Mouse (Mus musculus) stomach, postnatal 0 days (tissue): ENCODE data around the gene Nfasc. TPM values are rescaled to one million over a fixed set of nuclear protein-coding genes. Genes with fewer than 3 reads are reported as not detected.
A peak's percentile ranks its signal among the peaks of the same experiment; 100 is the strongest.

Experiments used
- ATAC-seq: fragments of 200-750 bp; cut with Nextera tagmentation; 2 replicates; pipeline ENCODE4 v1.8.0; 2017; ENCODE audit not compliant: low FRiP score, low TSS enrichment
- DNase-seq: peaks from one replicate; pipeline ENCODE4 v3.0.0-alpha.2; 2016; ENCODE audit warnings: low spot score
- H3K27ac ChIP-seq: fragments of 300-500 bp; sonication (generic); replicated peaks from 2 replicates; pipeline ENCODE4 v1.5.1; 2014; ENCODE audit warnings: mild to moderate bottlenecking, control low read depth
- H3K27me3 ChIP-seq: fragments of 300-500 bp; sonication (generic); 2 replicates; pipeline ENCODE4 v1.6.1; 2014; ENCODE audit warnings: low read length; ENCODE audit not compliant: control insufficient read depth, insufficient read depth
- H3K36me3 ChIP-seq: fragments of 300-500 bp; sonication (generic); 2 replicates; pipeline ENCODE4 v1.6.1; 2014; ENCODE audit warnings: low read length, mixed read lengths; ENCODE audit not compliant: control insufficient read depth, insufficient read depth
- H3K4me1 ChIP-seq: fragments of 300-500 bp; sonication (generic); replicated peaks from 2 replicates; pipeline ENCODE4 v1.6.1; 2014; ENCODE audit warnings: antibody characterized with exemption; ENCODE audit not compliant: control insufficient read depth, insufficient read depth
- H3K4me2 ChIP-seq: fragments of 300-500 bp; sonication (generic); replicated peaks from 2 replicates; pipeline ENCODE4 v1.6.1; 2014; ENCODE audit warnings: low read depth, mild to moderate bottlenecking, control low read depth, moderate library complexity
- H3K4me3 ChIP-seq: fragments of 300-500 bp; sonication (generic); 2 replicates; pipeline ENCODE4 v1.5.1; 2014; ENCODE audit warnings: low read depth, low read length, control low read depth
- H3K9ac ChIP-seq: fragments of 300-500 bp; sonication (generic); 2 replicates; pipeline ENCODE4 v1.6.1; 2014; ENCODE audit warnings: mild to moderate bottlenecking, low read length, control low read depth, mixed read lengths
- H3K9me3 ChIP-seq: fragments of 300-500 bp; sonication (generic); 2 replicates; pipeline ENCODE4 v1.6.1; 2016; ENCODE audit warnings: low read length; ENCODE audit not compliant: control insufficient read depth
- CTCF ChIP-seq: IDR thresholded peaks from 2 replicates; pipeline ENCODE4 v1.5.1; 2016; ENCODE audit warnings: antibody characterized with exemption, low read depth, mild to moderate bottlenecking, moderate library complexity
- EP300 ChIP-seq: optimal IDR thresholded peaks from 2 replicates; pipeline ENCODE3; 2016; ENCODE audit warnings: antibody characterized with exemption
- WGBS: fragments of 180-500 bp; shearing (Covaris S2); extraction: QIAGEN DNeasy Blood & Tissue Kit; methylation state at CpG from one replicate; pipeline ENCODE4 v1.1.7; 2014; 5-methylcytosine and 5-hydroxymethylcytosine counted together
- polyA plus RNA-seq: library from polyadenylated mRNA; unstranded; fragments of >200 nt; fragmentation: Nextera tagmentation; extraction: Ambion mirVana; gene quantifications from 2 replicates; pipeline ENCODE4 v1.2.1, GENCODE M21; 2015

Gene Nfasc
- polyA plus RNA-seq, 1 experiment from 2014 or later: 0.74 TPM

DNA sequence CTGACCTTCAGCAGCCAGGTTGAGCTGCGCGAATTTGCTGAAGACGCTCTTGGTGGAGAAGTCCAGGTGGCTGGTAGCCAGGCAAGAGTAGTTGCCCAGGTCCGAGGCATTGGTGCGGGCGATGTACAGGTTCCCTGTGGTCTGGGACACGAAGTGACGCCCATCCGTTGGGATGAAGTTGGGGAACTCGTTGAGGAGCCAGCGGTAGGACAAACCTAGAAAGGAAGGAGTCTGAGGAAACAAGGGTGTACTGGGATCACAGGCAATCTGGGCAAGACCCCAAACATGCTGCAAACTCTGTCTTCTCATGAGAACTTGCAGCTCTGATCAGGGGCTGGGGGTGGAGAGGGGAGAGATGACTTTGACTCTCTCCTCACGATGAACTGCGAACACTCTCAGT is 213.5 kb downstream of the Nfasc start:
- Histone ChIP-seq H3K9ac (no peak overlapping the region), H3K4me1 (no peaks in the 10 kb centered on the region), H3K4me2 (no peak overlapping the region), H3K27ac (no peak overlapping the region), H3K36me3 (no peaks in the 10 kb centered on the region), H3K9me3 (no peaks in the 10 kb centered on the region), H3K27me3 (no peaks in the 10 kb centered on the region), H3K4me3 (no peak overlapping the region)
- DNase-seq: no peak
- TF ChIP-seq EP300 (no peak), CTCF (no peak)
- no peak for ATAC-seq
- WGBS: 90% methylated on average over 13 of the region's 13 CpGs

DNA sequence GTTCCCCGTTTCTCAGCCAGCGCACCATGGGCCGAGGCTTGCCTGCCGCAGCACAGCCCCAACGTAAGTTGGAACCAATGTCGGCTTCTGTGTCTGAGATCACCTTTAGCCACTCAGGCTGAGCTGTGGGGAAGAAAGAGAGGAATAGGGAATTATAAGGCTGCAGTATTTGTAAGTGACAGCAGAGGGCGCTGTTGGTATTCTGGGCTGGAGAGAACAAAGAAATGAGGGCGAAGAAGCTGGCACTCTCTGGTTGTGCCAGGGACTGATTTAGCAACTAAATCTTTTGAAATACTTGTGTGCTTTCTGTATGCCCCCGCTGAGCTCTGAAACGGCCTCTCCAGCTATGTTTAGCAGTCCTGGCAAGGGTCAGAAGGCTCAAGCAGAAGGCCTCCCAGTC is 215.8 kb downstream of the Nfasc start:
- no peak overlapping the region for H3K4me3 ChIP-seq
- no peaks in the 10 kb centered on the region for H3K27me3 ChIP-seq
- no peaks in the 10 kb centered on the region for H3K36me3 ChIP-seq
- no peaks in the 10 kb centered on the region for H3K9me3 ChIP-seq
- DNase-seq (peak; percentile 70), ATAC-seq (no peak)
- H3K9ac ChIP-seq: no peak overlapping the region
- H3K4me1 ChIP-seq: no peaks in the 10 kb centered on the region
- WGBS: 2% methylated on average over 10 of the region's 10 CpGs
- H3K27ac ChIP-seq: no peak overlapping the region
- TF ChIP-seq EP300 (no peak), CTCF (peak; percentile 94)
- no peak overlapping the region for H3K4me2 ChIP-seq

DNA sequence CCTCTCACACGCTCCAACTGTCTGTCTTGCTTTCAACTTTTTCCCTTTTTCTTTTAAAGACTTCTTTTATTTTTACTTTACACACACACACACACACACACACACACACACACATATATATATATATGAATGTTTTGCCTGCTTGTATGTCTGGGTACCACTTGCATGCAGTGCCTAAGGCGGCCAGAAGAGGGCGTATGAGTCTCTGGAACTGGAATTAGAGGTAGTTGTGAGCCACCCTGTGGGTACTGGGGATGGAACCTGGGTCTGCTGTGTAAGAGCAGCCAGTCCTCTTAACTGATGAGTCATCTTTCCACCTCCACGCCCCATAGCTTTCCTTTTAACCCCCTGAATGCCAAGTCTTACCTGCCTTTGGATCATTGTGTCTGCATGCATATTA is 217.7 kb downstream of the Nfasc start:
- Histone ChIP-seq H3K9ac (no peak overlapping the region), H3K4me2 (no peak overlapping the region), H3K9me3 (no peaks in the 10 kb centered on the region), H3K27me3 (no peaks in the 10 kb centered on the region), H3K4me3 (no peak overlapping the region), H3K27ac (no peak overlapping the region), H3K4me1 (no peaks in the 10 kb centered on the region), H3K36me3 (no peaks in the 10 kb centered on the region)
- peak; percentile 44 for DNase-seq
- peak; percentile 65 for TF ChIP-seq CTCF
- TF ChIP-seq EP300: no peak
- no peak for ATAC-seq
- 20% methylated on average over 4 of the region's 4 CpGs for WGBS

DNA sequence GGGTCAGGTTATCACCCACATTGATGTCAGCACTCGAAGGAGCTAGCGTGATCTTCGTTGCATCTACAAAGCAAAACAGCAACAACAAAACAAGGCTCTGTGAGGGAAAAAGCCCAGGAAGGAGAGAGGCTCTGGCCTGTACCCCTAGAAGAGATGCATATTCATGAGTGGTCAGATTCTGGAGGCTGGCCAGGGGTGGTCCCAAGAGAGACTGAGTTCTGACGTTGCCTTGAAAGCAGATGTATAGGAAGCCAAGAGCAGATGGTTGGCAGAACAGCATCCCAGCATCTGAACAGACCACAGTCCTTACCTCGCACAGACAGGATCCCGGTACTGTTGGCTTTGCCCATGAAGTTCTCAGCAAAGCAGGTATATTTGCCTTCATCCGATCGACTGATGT is 218.5 kb downstream of the Nfasc start:
- DNase-seq (no peak), ATAC-seq (no peak)
- 73% methylated on average over 8 of the region's 8 CpGs for WGBS
- no peaks in the 10 kb centered on the region for H3K36me3 ChIP-seq
- no peak overlapping the region for H3K4me3 ChIP-seq
- H3K4me1 ChIP-seq: no peaks in the 10 kb centered on the region
- no peak overlapping the region for H3K4me2 ChIP-seq
- H3K9ac ChIP-seq: no peak overlapping the region
- no peaks in the 10 kb centered on the region for H3K27me3 ChIP-seq
- H3K27ac ChIP-seq: no peak overlapping the region
- no peak for TF ChIP-seq EP300
- no peaks in the 10 kb centered on the region for H3K9me3 ChIP-seq

- peak; percentile 64 for ATAC-seq
- Histone ChIP-seq H3K9ac (no peak overlapping the region), H3K4me1 (no peaks in the 10 kb centered on the region), H3K36me3 (no peaks in the 10 kb centered on the region), H3K4me2 (no peak overlapping the region), H3K27me3 (no peaks in the 10 kb centered on the region), H3K4me3 (no peak overlapping the region), H3K9me3 (no peaks in the 10 kb centered on the region), H3K27ac (no peak overlapping the region)
- peak; percentile 79 for DNase-seq
- WGBS: 15% methylated on average over 4 of the region's 6 CpGs
- TF ChIP-seq EP300 (no peak), CTCF (peak; percentile 70)
Measured at GRCm38 (mm10) chr1:132520764-132521163, 220.8 kb downstream of the Nfasc start.

DNA sequence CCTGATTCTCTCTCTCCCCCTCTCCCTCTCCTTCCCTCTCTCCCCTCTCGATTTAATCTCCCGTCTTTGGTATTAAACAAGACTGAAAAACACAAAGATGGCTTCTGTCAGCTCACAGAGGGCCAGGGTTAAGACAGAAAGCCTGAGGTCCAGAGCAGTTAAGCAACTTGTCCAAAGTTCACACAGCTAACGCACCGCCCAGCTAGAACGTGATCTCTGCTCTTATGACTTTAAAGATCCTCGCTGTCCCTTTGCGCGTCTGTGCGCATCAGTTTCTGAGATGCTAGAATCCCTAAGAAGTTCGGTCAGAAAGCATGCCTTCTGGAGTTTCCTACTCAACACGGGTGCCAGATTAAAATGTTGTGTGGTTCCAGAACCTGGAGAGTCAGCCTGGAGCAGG is 221.9 kb downstream of the Nfasc start:
- Histone ChIP-seq H3K4me1 (no peaks in the 10 kb centered on the region), H3K4me3 (no peak overlapping the region), H3K9ac (no peak overlapping the region), H3K9me3 (no peaks in the 10 kb centered on the region), H3K4me2 (no peak overlapping the region), H3K27ac (no peak overlapping the region), H3K36me3 (no peaks in the 10 kb centered on the region), H3K27me3 (no peaks in the 10 kb centered on the region)
- TF ChIP-seq CTCF (no peak), EP300 (no peak)
- 86% methylated on average over 11 of the region's 11 CpGs for WGBS
- no peak for DNase-seq
- no peak for ATAC-seq
